Mouse (Mus musculus) hindbrain, postnatal 0 days (tissue): Measurements from ENCODE around the gene En2. TPM values are rescaled to one million over a fixed set of nuclear protein-coding genes. Genes with fewer than 3 reads are reported as not detected.

ENCODE experiments used
- ATAC-seq: fragments of 200-750 bp; cut with Nextera tagmentation; 2 replicates; pipeline ENCODE4 v1.8.0; 2017; ENCODE audit warnings: mild to moderate bottlenecking, moderate TSS enrichment, moderate library complexity
- DNase-seq: peaks from one replicate; pipeline ENCODE4 v3.0.0-alpha.2; 2015; ENCODE audit warnings: low spot score
- H3K27ac ChIP-seq: fragments of 300-500 bp; sonication (generic); 2 replicates; pipeline ENCODE4 v1.5.1; 2014; ENCODE audit warnings: mild to moderate bottlenecking
- H3K27me3 ChIP-seq: fragments of 300-500 bp; sonication (generic); 2 replicates; pipeline ENCODE4 v1.6.1; 2014; ENCODE audit warnings: low read length, mixed read lengths; ENCODE audit not compliant: insufficient read depth
- H3K36me3 ChIP-seq: fragments of 300-500 bp; sonication (generic); 2 replicates; pipeline ENCODE4 v1.6.1; 2014; ENCODE audit warnings: low read length, mixed read lengths; ENCODE audit not compliant: insufficient read depth
- H3K4me1 ChIP-seq: fragments of 300-500 bp; sonication (generic); 2 replicates; pipeline ENCODE4 v1.6.1; 2014; ENCODE audit warnings: antibody characterized with exemption, low read length, mixed read lengths; ENCODE audit not compliant: insufficient read depth
- H3K4me2 ChIP-seq: fragments of 300-500 bp; sonication (generic); 2 replicates; pipeline ENCODE4 v1.6.1; 2014; ENCODE audit warnings: low read depth, mild to moderate bottlenecking, low read length, moderate library complexity, mixed read lengths
- H3K4me3 ChIP-seq: fragments of 300-500 bp; sonication (generic); 2 replicates; pipeline ENCODE4 v1.5.1; 2014; ENCODE audit warnings: low read length
- H3K9ac ChIP-seq: fragments of 300-500 bp; sonication (generic); replicated peaks from 2 replicates; pipeline ENCODE4 v1.6.1; 2014; ENCODE audit warnings: mild to moderate bottlenecking, low read length, moderate library complexity, mixed read lengths
- H3K9me3 ChIP-seq: fragments of 300-500 bp; sonication (generic); 2 replicates; pipeline ENCODE4 v1.6.1; 2016; ENCODE audit warnings: low read length, mixed read lengths
- CTCF ChIP-seq: IDR thresholded peaks from 2 replicates; pipeline ENCODE4 v1.5.1; 2016; ENCODE audit warnings: antibody characterized with exemption, control low read depth, low read depth
- WGBS: fragments of 180-500 bp; shearing (Covaris S2); extraction: QIAGEN DNeasy Blood & Tissue Kit; methylation state at CpG from one replicate; pipeline ENCODE4 v1.1.7; 2014; 5-methylcytosine and 5-hydroxymethylcytosine counted together
- polyA plus RNA-seq: library from polyadenylated mRNA; unstranded; fragments of >200 nt; fragmentation: Nextera tagmentation; extraction: Ambion mirVana; gene quantifications from 2 replicates; pipeline ENCODE4 v1.2.1, GENCODE M21; 2015
- total RNA-seq: library from RNA; depleted of rRNA; stranded (reverse); fragments of >200 nt; gene quantifications from 2 replicates; pipeline ENCODE4 v1.2.3, GENCODE M21; 2014

The En2 gene
- total and polyA plus RNA-seq, 2 experiments from 2014 or later, result 1.1 to 33.8 TPM

DNA sequence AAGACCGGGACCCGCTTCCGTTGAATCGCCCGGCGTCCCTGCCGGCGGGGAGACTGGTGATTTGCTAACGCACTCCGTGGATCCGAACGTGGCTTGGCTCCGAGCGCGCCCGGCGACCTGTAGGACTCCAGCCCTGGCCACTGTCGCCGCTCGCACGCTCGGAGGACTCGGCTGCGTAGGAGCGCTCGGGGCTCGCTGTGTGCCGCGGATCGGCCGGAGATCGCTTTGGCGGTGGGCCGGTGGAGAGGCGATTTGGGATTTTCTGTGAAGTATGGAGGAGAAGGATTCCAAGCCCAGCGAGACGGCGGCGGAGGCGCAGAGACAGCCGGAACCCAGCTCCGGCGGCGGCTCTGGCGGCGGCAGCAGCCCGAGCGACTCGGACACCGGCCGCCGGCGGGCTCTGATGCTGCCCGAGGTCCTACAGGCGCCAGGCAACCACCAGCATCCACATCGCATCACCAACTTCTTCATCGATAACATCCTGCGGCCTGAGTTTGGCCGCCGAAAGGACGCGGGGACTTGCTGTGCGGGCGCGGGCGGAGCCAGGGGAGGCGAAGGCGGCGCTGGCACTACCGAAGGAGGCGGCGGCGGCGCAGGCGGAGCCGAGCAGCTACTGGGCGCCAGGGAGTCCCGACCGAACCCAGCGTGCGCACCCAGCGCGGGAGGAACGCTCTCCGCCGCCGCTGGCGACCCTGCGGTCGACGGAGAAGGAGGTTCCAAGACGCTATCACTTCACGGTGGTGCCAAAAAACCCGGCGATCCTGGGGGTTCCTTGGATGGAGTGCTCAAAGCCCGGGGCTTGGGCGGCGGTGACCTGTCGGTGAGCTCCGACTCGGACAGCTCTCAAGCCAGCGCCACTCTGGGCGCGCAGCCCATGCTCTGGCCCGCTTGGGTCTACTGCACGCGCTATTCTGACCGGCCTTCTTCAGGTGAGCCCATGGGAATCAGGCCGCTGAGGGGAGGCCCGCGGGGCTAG, 1.1 kb downstream of the En2 start:
- Histone ChIP-seq H3K4me3 (peak overlapping the region; percentile 49), H3K27me3 (peaks cover 24% of the 10 kb centered on the region), H3K9me3 (no peaks in the 10 kb centered on the region), H3K9ac (peak overlapping the region; percentile 76), H3K4me1 (peaks cover 2% of the 10 kb centered on the region; the same call in 1 of the 2 replicates), H3K36me3 (no peaks in the 10 kb centered on the region), H3K27ac (peak overlapping the region; percentile 86), H3K4me2 (peak overlapping the region; percentile 62)
- WGBS, result under 1% methylated on average over 105 of the region's 111 CpGs
- ATAC-seq (no peak), DNase-seq (peak; percentile 32)
- no peak for TF ChIP-seq CTCF

DNA sequence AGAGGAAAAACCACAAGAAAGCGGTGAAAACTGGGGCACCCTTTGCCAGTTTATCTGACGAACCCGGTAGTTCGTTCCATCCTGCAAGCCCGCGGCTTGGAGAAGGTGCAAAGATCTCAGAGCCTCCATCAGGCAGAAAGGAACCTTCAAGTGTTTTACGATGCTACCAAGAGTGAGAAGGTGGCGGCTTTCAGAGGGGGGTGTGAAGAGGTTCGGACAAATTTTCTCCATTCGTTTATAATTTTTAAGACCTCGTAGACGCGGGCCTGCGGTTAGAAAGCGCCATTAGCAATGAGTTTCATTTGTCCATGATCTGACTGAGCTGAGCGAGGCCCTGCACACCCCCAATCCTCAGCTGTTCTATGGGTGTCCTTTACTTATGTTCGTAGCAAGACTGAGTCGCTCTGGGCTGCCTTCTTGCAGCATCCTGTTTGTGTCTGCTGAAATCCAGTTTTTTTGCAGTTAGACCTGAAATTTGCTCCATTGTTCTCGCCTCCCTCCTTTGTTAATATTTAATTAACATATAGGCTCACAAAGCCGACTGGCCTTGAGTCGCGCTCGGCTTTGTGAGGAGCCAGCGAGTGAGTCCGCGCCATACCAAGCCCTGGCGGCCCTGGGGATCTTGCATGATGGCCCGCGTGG, 2.2 kb downstream of the En2 start:
- Histone ChIP-seq H3K4me3 (peak overlapping the region; percentile 49), H3K27ac (peak overlapping the region; percentile 86), H3K9me3 (no peaks in the 10 kb centered on the region), H3K9ac (peak overlapping the region; percentile 76), H3K36me3 (no peaks in the 10 kb centered on the region), H3K27me3 (peaks cover 20% of the 10 kb centered on the region), H3K4me1 (no peaks in the 10 kb centered on the region), H3K4me2 (peak overlapping the region; percentile 62)
- ATAC-seq (no peak), DNase-seq (no peak)
- no peak for TF ChIP-seq CTCF
- under 1% methylated on average over 29 of the region's 29 CpGs for WGBS

DNA sequence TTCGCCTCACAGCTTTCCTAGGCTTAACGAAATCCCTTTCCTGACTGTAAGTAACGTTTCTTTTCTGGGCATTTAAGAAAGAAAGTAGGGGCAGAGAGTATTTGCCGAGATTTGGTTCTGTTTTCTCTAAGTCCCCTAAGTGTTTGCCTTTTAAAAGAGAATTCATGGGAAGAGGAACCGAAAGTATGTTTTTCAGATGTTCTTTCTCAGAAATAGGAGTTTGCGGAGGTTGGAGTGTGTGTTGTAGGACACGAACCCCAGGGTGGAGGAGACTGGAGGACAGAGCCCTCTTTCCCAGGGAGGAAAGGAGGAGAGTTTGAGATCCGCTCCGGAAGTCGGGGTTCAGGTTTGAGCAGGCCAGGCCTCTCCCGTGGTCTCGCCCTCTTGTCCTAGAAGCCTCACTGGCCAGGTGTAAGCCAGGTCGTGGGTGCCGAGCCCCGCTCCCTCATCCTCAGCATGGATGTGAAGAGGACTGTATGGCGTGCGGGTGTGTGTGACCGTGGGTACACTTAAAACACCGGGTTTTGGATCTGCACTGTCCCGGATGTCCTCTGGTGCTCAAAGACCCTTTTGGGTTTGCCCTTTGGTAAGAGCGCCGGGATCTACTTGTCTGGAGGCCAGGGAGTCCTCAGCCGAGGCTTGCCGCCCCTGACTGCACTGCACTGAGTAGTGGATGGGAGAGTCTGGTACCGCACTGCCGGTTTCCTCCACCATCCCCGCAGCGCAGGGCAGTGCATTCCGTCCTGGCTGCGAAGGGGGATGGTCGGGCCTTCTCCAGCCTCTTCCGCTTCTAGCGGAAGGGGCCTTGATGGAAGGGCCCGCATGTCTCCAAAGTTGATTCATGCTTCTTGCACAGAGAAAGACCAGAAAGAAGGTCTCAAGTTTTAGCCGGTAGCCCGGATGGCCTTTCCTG, 3.0 kb downstream of the En2 start:
- 2% methylated on average over 36 of the region's 36 CpGs for WGBS
- Histone ChIP-seq H3K4me2 (peak overlapping the region; percentile 62), H3K9ac (peak overlapping the region; percentile 76), H3K4me3 (peak overlapping the region; percentile 49), H3K27ac (peak overlapping the region; percentile 86), H3K4me1 (no peaks in the 10 kb centered on the region), H3K27me3 (peaks cover 27% of the 10 kb centered on the region), H3K9me3 (no peaks in the 10 kb centered on the region), H3K36me3 (no peaks in the 10 kb centered on the region)
- no peak for DNase-seq
- no peak for ATAC-seq
- no peak for TF ChIP-seq CTCF

DNA sequence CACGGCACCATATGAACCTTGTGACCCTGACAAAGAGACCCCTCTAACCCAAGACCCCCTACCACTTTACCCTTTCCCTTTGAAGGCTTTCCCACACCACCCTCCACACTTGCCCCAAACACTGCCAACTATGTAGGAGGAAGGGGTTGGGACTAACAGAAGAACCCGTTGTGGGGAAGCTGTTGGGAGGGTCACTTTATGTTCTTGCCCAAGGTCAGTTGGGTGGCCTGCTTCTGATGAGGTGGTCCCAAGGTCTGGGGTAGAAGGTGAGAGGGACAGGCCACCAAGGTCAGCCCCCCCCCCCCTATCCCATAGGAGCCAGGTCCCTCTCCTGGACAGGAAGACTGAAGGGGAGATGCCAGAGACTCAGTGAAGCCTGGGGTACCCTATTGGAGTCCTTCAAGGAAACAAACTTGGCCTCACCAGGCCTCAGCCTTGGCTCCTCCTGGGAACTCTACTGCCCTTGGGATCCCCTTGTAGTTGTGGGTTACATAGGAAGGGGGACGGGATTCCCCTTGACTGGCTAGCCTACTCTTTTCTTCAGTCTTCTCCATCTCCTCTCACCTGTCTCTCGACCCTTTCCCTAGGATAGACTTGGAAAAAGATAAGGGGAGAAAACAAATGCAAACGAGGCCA, 3.8 kb downstream of the En2 start:
- Histone ChIP-seq H3K27ac (peak overlapping the region; percentile 86), H3K4me1 (no peaks in the 10 kb centered on the region), H3K9me3 (no peaks in the 10 kb centered on the region), H3K4me3 (peak overlapping the region; percentile 49), H3K27me3 (peaks cover 33% of the 10 kb centered on the region), H3K4me2 (peak overlapping the region; percentile 62), H3K36me3 (no peaks in the 10 kb centered on the region), H3K9ac (peak overlapping the region; percentile 76)
- no peak for TF ChIP-seq CTCF
- DNase-seq (no peak), ATAC-seq (no peak)
- 3% methylated on average over 5 of the region's 5 CpGs for WGBS

GRCm38 (mm10) chr5:28170081-28170480, 4.6 kb downstream of the En2 start:
- Histone ChIP-seq H3K4me3 (peak overlapping the region; percentile 49), H3K4me2 (peak overlapping the region; percentile 62), H3K27me3 (peaks cover 39% of the 10 kb centered on the region), H3K9ac (0 out of 2 replicates have a peak overlapping the region, but pooled peaks have one; percentile 76), H3K9me3 (no peaks in the 10 kb centered on the region), H3K4me1 (no peaks in the 10 kb centered on the region), H3K36me3 (no peaks in the 10 kb centered on the region), H3K27ac (no peak overlapping the region)
- ATAC-seq (no peak), DNase-seq (no peak)
- 9% methylated on average over 17 of the region's 17 CpGs for WGBS
- TF ChIP-seq CTCF, result no peak

GRCm38 (mm10) chr5:28170892-28171291, 5.4 kb downstream of the En2 start:
- Histone ChIP-seq H3K36me3 (no peaks in the 10 kb centered on the region), H3K27ac (no peak overlapping the region), H3K9ac (peak overlapping the region; percentile 40), H3K4me3 (peak overlapping the region; percentile 21), H3K4me1 (no peaks in the 10 kb centered on the region), H3K27me3 (peaks cover 40% of the 10 kb centered on the region), H3K9me3 (no peaks in the 10 kb centered on the region), H3K4me2 (peak overlapping the region; percentile 62)
- 6% methylated on average over 19 of the region's 19 CpGs for WGBS
- no peak for TF ChIP-seq CTCF
- no peak for DNase-seq
- no peak for ATAC-seq
